Mouse (Mus musculus) embryonic facial prominence, embryonic 13.5 days (tissue): ENCODE data around the gene Ifnz. TPM values are rescaled to one million over a fixed set of nuclear protein-coding genes. Genes with fewer than 3 reads are reported as not detected.
"Not testable (repeated sequence)": the region's sequence is repeated elsewhere in the genome, so short reads cannot be mapped to it uniquely, and the experiment has no call there.

Experiments
- ATAC-seq: fragments of 200-750 bp; cut with Nextera tagmentation; 2 replicates; pipeline ENCODE4 v1.8.0; 2017; ENCODE audit warnings: low read depth; ENCODE audit not compliant: insufficient number of reproducible peaks, insufficient read depth, low FRiP score, low TSS enrichment
- H3K27ac ChIP-seq: fragments of 300-500 bp; sonication (generic); 2 replicates; pipeline ENCODE4 v1.5.1; 2015; ENCODE audit warnings: moderate library complexity, mild to moderate bottlenecking, inconsistent platforms
- H3K27me3 ChIP-seq: fragments of 300-500 bp; sonication (generic); 2 replicates; pipeline ENCODE4 v1.6.1; 2015; ENCODE audit warnings: mild to moderate bottlenecking, inconsistent platforms
- H3K36me3 ChIP-seq: fragments of 300-500 bp; sonication (generic); 2 replicates; pipeline ENCODE4 v1.6.1; 2015; ENCODE audit warnings: mild to moderate bottlenecking, inconsistent platforms
- H3K4me1 ChIP-seq: fragments of 300-500 bp; sonication (generic); 2 replicates; pipeline ENCODE4 v1.6.1; 2015; ENCODE audit warnings: inconsistent platforms
- H3K4me2 ChIP-seq: fragments of 300-500 bp; sonication (generic); 2 replicates; pipeline ENCODE4 v1.6.1; 2015; ENCODE audit warnings: moderate library complexity, mild to moderate bottlenecking, inconsistent platforms
- H3K4me3 ChIP-seq: fragments of 300-500 bp; sonication (generic); 2 replicates; pipeline ENCODE4 v1.5.1; 2015; ENCODE audit warnings: mild to moderate bottlenecking, inconsistent platforms
- H3K9ac ChIP-seq: fragments of 300-500 bp; sonication (generic); 2 replicates; pipeline ENCODE4 v1.6.1; 2015; ENCODE audit warnings: mild to moderate bottlenecking, inconsistent platforms
- H3K9me3 ChIP-seq: fragments of 300-500 bp; sonication (generic); 2 replicates; pipeline ENCODE4 v1.6.1; 2016; ENCODE audit warnings: inconsistent platforms
- WGBS: fragments of 180-500 bp; shearing (Covaris S2); methylation state at CpG from one replicate; pipeline ENCODE4 v1.1.7; 2015; ENCODE audit warnings: mixed read lengths; 5-methylcytosine and 5-hydroxymethylcytosine counted together
- polyA plus RNA-seq: library from polyadenylated mRNA; unstranded; fragments of >200 nt; fragmentation: Nextera tagmentation; extraction: Ambion mirVana; gene quantifications from 2 replicates; pipeline ENCODE4 v1.2.1, GENCODE M21; 2015

Gene Ifnz
- polyA plus RNA-seq, 1 experiment from 2014 or later, result not detected

DNA sequence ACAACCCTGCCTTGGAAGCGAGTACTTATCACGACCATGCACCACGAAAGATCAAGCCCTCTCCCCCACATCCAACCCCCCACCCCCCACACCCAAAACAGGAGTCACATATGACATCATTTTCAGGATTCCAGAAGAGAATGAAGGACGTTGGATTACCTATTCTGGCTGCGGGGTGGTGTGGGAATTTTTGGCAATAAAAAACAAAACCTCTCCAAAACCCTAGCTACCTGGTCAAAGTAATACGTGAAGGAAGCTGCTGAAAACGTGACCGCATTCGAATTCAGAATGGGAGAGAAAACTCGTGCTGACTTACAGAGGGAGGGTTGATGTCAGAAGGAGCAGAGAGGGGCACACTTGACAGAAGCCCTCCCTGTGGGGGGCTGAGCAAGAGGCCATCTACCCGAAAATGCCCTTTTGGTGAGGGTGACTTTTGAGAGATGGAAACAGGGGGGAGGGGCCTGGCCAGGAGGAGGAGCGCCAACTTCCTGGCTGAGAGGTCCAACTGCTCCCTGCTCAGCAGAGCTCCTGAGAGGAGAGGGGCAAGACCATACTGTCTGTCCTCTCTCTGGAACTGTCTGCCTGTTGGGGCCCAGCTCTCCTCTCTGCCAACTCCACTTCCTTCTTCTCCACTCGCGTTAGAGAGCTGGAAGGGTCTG is 22.2 kb upstream of the Ifnz start, which contains the start of gene Gm13283:
Gene Gm13283, plus strand, starts transcription at position 510 of the 659 bp plus-strand sequence.
- Histone ChIP-seq H3K4me2 (peak within 1 kb of the TSS; percentile 60), H3K4me3 (peak within 1 kb of the TSS; percentile 45), H3K9ac (peak within 1 kb of the TSS; percentile 61; the same call in 1 of the 2 replicates), H3K27ac (peak within 1 kb of the TSS; percentile 68)
- H3K9me3 ChIP-seq, H3K36me3 ChIP-seq, H3K27me3 ChIP-seq, H3K4me1 ChIP-seq, ATAC-seq: not testable (repeated sequence)
- 20% methylated on average over 9 of the region's 14 CpGs for WGBS

DNA sequence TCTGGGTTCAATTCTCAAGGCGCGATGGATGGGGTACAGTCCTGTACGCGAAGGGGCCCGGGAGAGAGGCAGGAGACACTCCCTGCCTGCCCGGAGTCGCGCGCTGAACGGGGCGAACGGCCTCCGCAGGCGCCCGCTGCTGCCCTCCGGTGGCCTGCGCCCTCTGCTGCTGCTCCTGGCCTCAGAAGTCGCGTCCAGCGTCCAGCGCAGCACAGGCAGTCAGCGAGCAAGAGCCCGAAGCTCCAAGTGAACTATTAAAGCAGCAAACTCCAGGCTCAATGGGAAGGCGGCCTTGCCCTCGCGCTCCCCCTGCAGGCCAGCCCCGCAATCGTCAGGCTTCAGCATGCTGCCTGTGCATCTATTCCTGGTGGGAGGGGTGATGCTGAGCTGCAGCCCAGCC is 21.5 kb upstream of the Ifnz start:
- not testable (repeated sequence) for ATAC-seq, H3K4me1 ChIP-seq, H3K36me3 ChIP-seq, H3K27me3 ChIP-seq, H3K9me3 ChIP-seq
- Histone ChIP-seq H3K4me3 (peak overlapping the region; percentile 45), H3K4me2 (peak overlapping the region; percentile 60), H3K27ac (peak overlapping the region; percentile 68), H3K9ac (peak overlapping the region; percentile 61; the same call in 1 of the 2 replicates)
- under 1% methylated on average over 26 of the region's 28 CpGs for WGBS

DNA sequence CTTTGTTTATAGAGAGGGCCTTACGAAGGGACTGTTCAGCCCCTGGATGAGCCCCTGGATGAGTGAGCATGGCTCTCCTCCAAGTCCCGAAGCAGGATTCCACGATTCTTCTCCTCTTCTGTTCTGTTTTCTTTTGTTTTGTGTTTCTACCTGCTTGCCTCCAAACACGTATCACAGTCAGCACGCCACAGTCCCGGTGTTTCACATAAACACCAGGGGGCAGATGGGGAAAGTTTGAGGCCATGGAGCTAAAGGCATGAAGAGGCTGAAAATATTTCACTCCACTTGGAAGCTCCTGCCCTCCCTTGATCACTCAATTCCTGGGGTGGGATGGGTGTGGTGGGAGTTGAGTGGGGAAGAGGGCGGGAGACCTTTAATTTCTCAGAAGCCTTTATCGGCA is 20.2 kb upstream of the Ifnz start:
- H3K27me3 ChIP-seq, H3K27ac ChIP-seq, H3K9me3 ChIP-seq, H3K36me3 ChIP-seq, H3K4me1 ChIP-seq, ATAC-seq, H3K9ac ChIP-seq, H3K4me3 ChIP-seq, H3K4me2 ChIP-seq: not testable (repeated sequence)
- WGBS, result 76% methylated on average over 6 of the region's 8 CpGs

DNA sequence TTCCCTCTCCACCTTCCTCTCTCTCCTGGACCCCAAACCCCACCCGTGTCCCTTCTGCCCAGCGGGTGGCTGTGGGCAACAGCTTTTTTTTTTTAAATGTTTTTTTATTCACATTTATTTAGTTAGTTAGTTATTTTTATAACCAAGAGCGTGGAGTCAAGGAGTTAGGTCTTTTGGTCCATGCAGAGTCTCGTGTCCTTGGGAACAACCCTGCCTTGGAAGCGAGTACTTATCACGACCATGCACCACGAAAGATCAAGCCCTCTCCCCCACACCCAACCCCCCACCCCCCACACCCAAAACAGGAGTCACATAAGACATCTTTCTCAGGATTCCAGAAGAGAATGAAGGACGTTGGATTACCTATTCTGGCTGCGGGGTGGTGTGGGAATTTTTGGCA is 19.6 kb upstream of the Ifnz start:
- ATAC-seq, H3K36me3 ChIP-seq, H3K4me1 ChIP-seq, H3K9me3 ChIP-seq, H3K4me3 ChIP-seq, H3K27ac ChIP-seq, H3K9ac ChIP-seq, H3K27me3 ChIP-seq: not testable (repeated sequence)
- WGBS, result 48% methylated on average over 9 of the region's 9 CpGs
- peak overlapping the region; percentile 51; the same call in 1 of the 2 replicates for H3K4me2 ChIP-seq

DNA sequence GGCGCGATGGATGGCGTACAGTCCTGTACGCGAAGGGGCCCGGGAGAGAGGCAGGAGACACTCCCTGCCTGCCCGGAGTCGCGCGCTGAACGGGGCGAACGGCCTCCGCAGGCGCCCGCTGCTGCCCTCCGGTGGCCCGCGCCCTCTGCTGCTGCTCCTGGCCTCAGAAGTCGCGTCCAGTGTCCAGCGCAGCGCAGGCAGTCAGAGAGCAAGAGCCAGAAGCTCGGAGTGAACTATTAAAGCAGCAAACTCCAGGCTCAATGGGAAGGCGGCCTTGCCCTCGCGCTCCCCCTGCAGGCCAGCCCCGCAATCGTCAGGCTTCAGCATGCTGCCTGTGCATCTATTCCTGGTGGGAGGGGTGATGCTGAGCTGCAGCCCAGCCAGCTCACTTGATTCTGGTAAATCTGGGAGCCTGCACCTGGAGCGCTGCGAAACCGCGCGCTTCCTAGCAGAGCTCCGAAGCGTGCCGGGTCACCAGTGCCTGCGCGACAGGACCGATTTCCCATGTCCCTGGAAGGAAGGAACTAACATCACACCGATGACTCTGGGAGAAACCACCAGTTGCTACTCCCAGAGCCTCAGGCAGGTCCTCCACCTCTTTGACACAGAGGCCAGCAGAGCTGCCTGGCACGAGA is 18.4 kb upstream of the Ifnz start:
- Histone ChIP-seq H3K4me3 (peak overlapping the region; percentile 45), H3K27ac (peak overlapping the region; percentile 64; the same call in 1 of the 2 replicates), H3K4me2 (peak overlapping the region; percentile 57), H3K9ac (peak overlapping the region; percentile 67)
- H3K27me3 ChIP-seq, ATAC-seq, H3K4me1 ChIP-seq, H3K9me3 ChIP-seq, H3K36me3 ChIP-seq: not testable (repeated sequence)
- 5% methylated on average over 29 of the region's 42 CpGs for WGBS

DNA sequence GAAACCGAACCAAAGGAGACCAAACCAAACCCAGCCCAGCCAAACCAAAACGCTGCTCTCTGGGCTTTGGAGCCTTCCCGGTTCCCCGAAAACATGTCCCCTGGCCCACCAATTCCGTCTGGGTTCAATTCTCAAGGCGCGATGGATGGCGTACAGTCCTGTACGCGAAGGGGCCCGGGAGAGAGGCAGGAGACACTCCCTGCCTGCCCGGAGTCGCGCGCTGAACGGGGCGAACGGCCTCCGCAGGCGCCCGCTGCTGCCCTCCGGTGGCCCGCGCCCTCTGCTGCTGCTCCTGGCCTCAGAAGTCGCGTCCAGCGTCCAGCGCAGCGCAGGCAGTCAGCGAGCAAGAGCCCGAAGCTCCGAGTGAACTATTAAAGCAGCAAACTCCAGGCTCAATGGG is 8.4 kb upstream of the Ifnz start, which contains the start of gene Gm13290:
Gene Gm13290, plus strand, starts transcription at position 301 of the 400 bp plus-strand sequence.
- H3K9ac ChIP-seq, H3K27ac ChIP-seq, H3K27me3 ChIP-seq, H3K4me1 ChIP-seq, H3K36me3 ChIP-seq, ATAC-seq, H3K4me2 ChIP-seq, H3K9me3 ChIP-seq, H3K4me3 ChIP-seq: not testable (repeated sequence)
- WGBS, result no CpG with 5 or more reads among the region's 32 CpGs

DNA sequence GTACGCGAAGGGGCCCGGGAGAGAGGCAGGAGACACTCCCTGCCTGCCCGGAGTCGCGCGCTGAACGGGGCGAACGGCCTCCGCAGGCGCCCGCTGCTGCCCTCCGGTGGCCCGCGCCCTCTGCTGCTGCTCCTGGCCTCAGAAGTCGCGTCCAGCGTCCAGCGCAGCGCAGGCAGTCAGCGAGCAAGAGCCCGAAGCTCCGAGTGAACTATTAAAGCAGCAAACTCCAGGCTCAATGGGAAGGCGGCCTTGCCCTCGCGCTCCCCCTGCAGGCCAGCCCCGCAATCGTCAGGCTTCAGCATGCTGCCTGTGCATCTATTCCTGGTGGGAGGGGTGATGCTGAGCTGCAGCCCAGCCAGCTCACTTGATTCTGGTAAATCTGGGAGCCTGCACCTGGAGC is 5.3 kb upstream of the Ifnz start, which contains the start of gene Gm13289:
Gene Gm13289, plus strand, starts transcription at position 301 of the 400 bp plus-strand sequence.
- H3K9ac ChIP-seq, H3K4me2 ChIP-seq, H3K4me3 ChIP-seq, H3K27ac ChIP-seq, H3K36me3 ChIP-seq, ATAC-seq, H3K9me3 ChIP-seq, H3K4me1 ChIP-seq, H3K27me3 ChIP-seq: not testable (repeated sequence)
- WGBS, result no CpG with 5 or more reads among the region's 29 CpGs

DNA sequence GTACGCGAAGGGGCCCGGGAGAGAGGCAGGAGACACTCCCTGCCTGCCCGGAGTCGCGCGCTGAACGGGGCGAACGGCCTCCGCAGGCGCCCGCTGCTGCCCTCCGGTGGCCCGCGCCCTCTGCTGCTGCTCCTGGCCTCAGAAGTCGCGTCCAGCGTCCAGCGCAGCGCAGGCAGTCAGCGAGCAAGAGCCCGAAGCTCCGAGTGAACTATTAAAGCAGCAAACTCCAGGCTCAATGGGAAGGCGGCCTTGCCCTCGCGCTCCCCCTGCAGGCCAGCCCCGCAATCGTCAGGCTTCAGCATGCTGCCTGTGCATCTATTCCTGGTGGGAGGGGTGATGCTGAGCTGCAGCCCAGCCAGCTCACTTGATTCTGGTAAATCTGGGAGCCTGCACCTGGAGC is 2.4 kb upstream of the Ifnz start, which contains the start of gene Gm13272:
Gene Gm13272, plus strand, starts transcription at position 301 of the 400 bp plus-strand sequence.
- not testable (repeated sequence) for H3K4me1 ChIP-seq, H3K4me2 ChIP-seq, H3K9ac ChIP-seq, ATAC-seq, H3K27me3 ChIP-seq, H3K4me3 ChIP-seq, H3K27ac ChIP-seq, H3K9me3 ChIP-seq, H3K36me3 ChIP-seq
- no CpG with 5 or more reads among the region's 29 CpGs for WGBS

DNA sequence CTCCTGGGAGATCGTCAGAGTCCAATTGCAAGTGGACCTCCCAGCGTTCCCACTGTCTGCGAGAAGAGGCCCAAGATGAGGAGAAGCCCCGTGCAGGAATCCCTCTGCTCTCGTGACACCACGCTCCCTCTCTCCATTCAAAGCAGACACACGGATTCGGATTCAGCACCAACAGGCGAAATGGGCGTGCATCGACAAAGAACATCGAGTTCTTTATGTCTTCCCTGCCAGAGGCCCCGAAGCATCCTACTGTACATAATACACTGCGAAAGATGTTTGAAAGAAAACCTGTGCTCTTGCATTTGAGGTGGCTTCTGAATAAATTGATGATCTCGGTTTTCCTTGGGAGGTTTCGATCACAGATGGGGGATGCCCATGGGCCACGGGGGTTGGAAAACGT is 1.6 kb upstream of the Ifnz start:
- H3K4me2 ChIP-seq, ATAC-seq, H3K27ac ChIP-seq, H3K4me3 ChIP-seq, H3K9me3 ChIP-seq, H3K9ac ChIP-seq, H3K27me3 ChIP-seq, H3K36me3 ChIP-seq, H3K4me1 ChIP-seq: not testable (repeated sequence)
- 41% methylated on average over 16 of the region's 18 CpGs for WGBS

DNA sequence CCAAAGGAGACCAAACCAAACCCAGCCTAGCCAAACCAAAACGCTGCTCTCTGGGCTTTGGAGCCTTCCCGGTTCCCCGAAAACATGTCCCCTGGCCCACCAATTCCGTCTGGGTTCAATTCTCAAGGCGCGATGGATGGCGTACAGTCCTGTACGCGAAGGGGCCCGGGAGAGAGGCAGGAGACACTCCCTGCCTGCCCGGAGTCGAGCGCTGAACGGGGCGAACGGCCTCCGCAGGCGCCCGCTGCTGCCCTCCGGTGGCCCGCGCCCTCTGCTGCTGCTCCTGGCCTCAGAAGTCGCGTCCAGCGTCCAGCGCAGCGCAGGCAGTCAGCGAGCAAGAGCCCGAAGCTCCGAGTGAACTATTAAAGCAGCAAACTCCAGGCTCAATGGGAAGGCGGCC is 404 bp downstream of the Ifnz start:
- peak overlapping the region; percentile 47 for H3K4me2 ChIP-seq
- peak overlapping the region; percentile 30 for H3K4me3 ChIP-seq

DNA sequence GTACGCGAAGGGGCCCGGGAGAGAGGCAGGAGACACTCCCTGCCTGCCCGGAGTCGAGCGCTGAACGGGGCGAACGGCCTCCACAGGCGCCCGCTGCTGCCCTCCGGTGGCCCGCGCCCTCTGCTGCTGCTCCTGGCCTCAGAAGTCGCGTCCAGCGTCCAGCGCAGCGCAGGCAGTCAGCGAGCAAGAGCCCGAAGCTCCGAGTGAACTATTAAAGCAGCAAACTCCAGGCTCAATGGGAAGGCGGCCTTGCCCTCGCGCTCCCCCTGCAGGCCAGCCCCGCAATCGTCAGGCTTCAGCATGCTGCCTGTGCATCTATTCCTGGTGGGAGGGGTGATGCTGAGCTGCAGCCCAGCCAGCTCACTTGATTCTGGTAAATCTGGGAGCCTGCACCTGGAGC is 3.5 kb downstream of the Ifnz start, which contains the start of gene Gm13276:
Gene Gm13276, plus strand, starts transcription at position 301 of the 400 bp plus-strand sequence.
- not testable (repeated sequence) for H3K4me1 ChIP-seq, ATAC-seq, H3K27ac ChIP-seq, H3K4me2 ChIP-seq, H3K9me3 ChIP-seq, H3K36me3 ChIP-seq, H3K9ac ChIP-seq, H3K4me3 ChIP-seq, H3K27me3 ChIP-seq
- WGBS, result no CpG with 5 or more reads among the region's 27 CpGs

More for the DNA sequence above, 404 bp downstream of the Ifnz start:
- not testable (repeated sequence) for H3K4me1 ChIP-seq, H3K27ac ChIP-seq, H3K9me3 ChIP-seq, H3K27me3 ChIP-seq, ATAC-seq, H3K36me3 ChIP-seq
- whole genome bisulfite sequencing, result 0% methylated on average over 14 of the region's 31 CpGs
- H3K9ac ChIP-seq, result 0 out of 2 replicates have a peak overlapping the region, but pooled peaks have one; percentile 21

DNA sequence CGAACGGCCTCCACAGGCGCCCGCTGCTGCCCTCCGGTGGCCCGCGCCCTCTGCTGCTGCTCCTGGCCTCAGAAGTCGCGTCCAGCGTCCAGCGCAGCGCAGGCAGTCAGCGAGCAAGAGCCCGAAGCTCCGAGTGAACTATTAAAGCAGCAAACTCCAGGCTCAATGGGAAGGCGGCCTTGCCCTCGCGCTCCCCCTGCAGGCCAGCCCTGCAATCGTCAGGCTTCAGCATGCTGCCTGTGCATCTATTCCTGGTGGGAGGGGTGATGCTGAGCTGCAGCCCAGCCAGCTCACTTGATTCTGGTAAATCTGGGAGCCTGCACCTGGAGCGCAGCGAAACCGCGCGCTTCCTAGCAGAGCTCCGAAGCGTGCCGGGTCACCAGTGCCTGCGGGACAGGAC is 6.5 kb downstream of the Ifnz start, which contains the start of gene Gm13277:
Gene Gm13277, plus strand, starts transcription at position 231 of the 400 bp plus-strand sequence.
- H3K4me3 ChIP-seq, H3K36me3 ChIP-seq, H3K4me1 ChIP-seq, ATAC-seq, H3K9ac ChIP-seq, H3K9me3 ChIP-seq, H3K4me2 ChIP-seq, H3K27me3 ChIP-seq, H3K27ac ChIP-seq: not testable (repeated sequence)
- 2% methylated on average over 4 of the region's 28 CpGs for WGBS
